Mouse (Mus musculus) heart, postnatal 4 days (tissue): ENCODE measurements at regions not wholly inside any gene's neighbourhood (a gene's known extent, or its start where the extent isn't known, plus 50 kb on each side); places are given as distances from the start of the nearest gene placed in this dataset.

Experiments
- DNase-seq: peaks from one replicate; pipeline ENCODE4 v3.0.0; 2021

- DNase-seq: no peak
Measured at GRCm38 (mm10) chr12:110332616-110333154, 53.8 kb downstream of the Dio3 start.

- DNase-seq: no peak
Measured at GRCm38 (mm10) chr12:110334609-110335008, 55.7 kb downstream of the Dio3 start.

- no peak for DNase-seq
Measured at GRCm38 (mm10) chr12:110344280-110344827, 65.5 kb downstream of the Dio3 start.

- no peak for DNase-seq
Measured at GRCm38 (mm10) chr12:110349621-110350020, 70.8 kb downstream of the Dio3 start.

GRCm38 (mm10) chr12:110355851-110356250 is 77.0 kb downstream of the Dio3 start:
- DNase-seq: no peak

GRCm38 (mm10) chr12:110367102-110367501 is 79.8 kb upstream of the Ppp2r5c start:
- no peak for DNase-seq

GRCm38 (mm10) chr12:110367822-110368221 is 79.1 kb upstream of the Ppp2r5c start:
- no peak for DNase-seq

- no peak for DNase-seq
Measured at GRCm38 (mm10) chr12:110371886-110372690, 74.8 kb upstream of the Ppp2r5c start.

- no peak for DNase-seq
Measured at GRCm38 (mm10) chr12:110372986-110373385, 73.9 kb upstream of the Ppp2r5c start.

- DNase-seq: peak; percentile 92
Measured at GRCm38 (mm10) chr12:110373408-110374065, 73.4 kb upstream of the Ppp2r5c start.

- no peak for DNase-seq
Measured at GRCm38 (mm10) chr12:110375139-110375538, 71.8 kb upstream of the Ppp2r5c start.

- DNase-seq: peak; percentile 24
Measured at GRCm38 (mm10) chr12:110376062-110376837, 70.7 kb upstream of the Ppp2r5c start.

GRCm38 (mm10) chr12:110376838-110377150 is 70.1 kb upstream of the Ppp2r5c start:
- DNase-seq: no peak

- DNase-seq: no peak
Measured at GRCm38 (mm10) chr12:110377306-110377705, 69.6 kb upstream of the Ppp2r5c start.

GRCm38 (mm10) chr12:110377734-110378133 is 69.2 kb upstream of the Ppp2r5c start:
- DNase-seq: peak; percentile 43

- no peak for DNase-seq
Measured at GRCm38 (mm10) chr12:110378302-110378701, 68.6 kb upstream of the Ppp2r5c start.

- DNase-seq: no peak
Measured at GRCm38 (mm10) chr12:110379721-110380120, 67.2 kb upstream of the Ppp2r5c start.

GRCm38 (mm10) chr12:110380831-110381750 is 65.8 kb upstream of the Ppp2r5c start:
- DNase-seq: peak; percentile 37

- no peak for DNase-seq
Measured at GRCm38 (mm10) chr12:110385031-110385430, 61.9 kb upstream of the Ppp2r5c start.

GRCm38 (mm10) chr12:110385801-110386599 is 60.9 kb upstream of the Ppp2r5c start:
- no peak for DNase-seq

GRCm38 (mm10) chr12:110387056-110387455 is 59.9 kb upstream of the Ppp2r5c start:
- DNase-seq: no peak
